Mouse (Mus musculus): ENCODE measurements around the gene Svs5. TPM values are rescaled to one million over a fixed set of nuclear protein-coding genes. Genes with fewer than 3 reads are reported as not detected.

The Svs5 gene
- total RNA-seq, 2 experiments from 2014 or later, result not detected

DNA sequence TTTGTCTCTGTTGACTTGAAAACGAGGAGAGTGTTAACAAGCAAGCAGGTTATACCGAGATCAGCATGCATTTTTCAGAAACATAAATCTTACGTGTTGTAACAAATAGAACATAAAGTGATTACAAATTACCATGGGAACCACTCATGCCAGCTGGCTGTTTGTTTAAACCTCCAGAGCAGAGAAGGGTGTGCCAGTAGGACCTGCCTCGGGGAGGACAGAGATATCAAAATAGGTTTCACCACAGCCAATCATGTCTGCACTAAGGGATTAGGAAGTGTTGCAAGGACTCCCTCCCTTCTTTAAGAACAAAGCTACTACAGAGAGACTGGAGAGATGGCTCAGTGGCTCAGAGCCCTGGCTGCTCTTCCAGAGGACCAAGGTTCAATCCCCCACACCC is 40.6 kb downstream of the Svs5 start:
- no peak for ATAC-seq (replicated peaks; ENCODE audit: low FRiP score, poor library complexity, severe bottlenecking)

DNA sequence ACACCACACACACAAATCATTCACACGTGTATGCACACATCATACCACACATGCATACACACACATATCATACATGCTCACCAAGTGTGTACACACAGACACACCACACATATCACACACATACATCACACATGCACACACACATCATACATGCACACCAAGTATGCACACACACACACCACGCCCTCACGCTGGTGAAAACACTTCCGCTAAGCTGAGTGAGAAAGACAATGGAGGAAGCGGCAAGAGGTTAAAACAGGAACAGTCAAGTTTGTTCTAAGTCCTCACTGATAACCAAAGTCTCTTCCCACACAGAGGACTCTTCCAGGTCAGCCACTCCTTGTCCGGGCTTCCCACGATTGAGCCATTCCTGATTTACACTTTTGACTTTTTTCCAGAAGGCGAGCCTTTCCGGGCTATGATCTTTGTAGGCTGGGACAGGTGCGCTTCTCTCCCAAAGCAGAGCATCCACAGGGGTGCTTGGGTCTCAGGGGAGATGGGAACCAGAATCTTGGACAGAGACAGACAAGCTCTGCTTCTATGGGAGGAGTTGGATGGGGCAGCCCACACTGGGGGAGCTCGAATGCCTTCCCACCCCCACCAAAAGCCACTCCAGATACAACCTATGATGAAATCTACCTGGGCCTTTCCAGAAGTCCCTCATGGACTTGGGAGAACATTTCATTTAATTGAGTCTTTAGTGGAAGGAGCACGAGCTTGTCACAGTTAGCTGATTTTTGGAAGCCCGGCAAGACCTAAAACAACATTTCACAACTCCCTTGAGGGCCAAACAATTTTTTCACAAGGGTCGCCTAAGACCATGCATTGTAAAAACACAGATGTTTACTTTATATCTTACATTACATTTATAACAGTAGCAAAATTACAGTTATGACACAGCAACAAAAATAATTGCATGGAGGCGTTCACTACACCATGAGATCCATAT is 45.2 kb downstream of the Svs5 start:
- no peak for ATAC-seq (replicated peaks; ENCODE audit: low FRiP score, poor library complexity, severe bottlenecking)

DNA sequence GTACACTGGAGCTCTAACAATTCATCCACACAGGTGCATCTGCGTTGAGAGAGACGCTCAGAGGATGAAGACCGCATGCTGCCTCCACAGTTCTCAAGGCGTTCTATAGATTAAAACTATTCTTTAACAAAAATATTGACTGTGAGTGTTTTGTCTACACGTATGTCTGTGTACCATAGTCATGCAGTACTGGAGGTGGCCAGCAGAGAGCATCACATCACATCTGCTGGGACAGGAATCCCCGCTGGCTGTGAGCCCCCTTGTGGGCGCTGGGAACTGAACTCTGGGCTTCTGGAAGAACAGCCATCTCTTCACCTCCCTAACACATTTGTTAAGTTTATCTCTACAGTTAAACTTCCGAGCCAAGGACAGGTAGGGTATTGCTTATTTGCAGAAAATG is 49.2 kb downstream of the Svs5 start:
- ATAC-seq (replicated peaks; ENCODE audit: low FRiP score, poor library complexity, severe bottlenecking), result no peak

DNA sequence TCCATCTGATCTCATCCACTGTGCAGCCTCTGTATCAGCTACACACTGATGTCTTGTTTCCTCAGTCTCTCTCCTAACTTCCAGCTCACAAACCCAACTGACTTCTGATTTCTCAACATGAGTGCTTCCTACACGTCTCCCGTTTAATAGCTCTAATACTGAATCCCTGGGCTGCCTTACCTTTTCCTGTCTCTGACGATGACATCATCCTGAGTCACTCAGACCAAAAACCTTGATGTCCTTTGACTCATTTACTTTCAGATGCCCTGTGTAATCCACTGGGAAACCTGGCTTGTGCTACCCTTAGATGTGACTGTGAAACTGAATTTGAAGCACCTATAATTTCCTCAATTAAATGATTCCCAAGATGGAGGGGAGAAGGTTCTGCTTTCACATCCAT is 50.4 kb downstream of the Svs5 start:
- ATAC-seq (replicated peaks; ENCODE audit: low FRiP score, poor library complexity, severe bottlenecking), result no peak

Other genes with a start within 250 kb of the Svs5 start
- gene Kcns1, start 161.6 kb upstream of the Svs5 start, total RNA-seq (2015; ENCODE audit: low replicate concordance), result not detected in 2 replicates
- gene Kcns1, start 161.6 kb upstream of the Svs5 start, total RNA-seq (2017; ENCODE audit: low replicate concordance), result not detected in 2 replicates
- gene Wfdc5, start 150.0 kb upstream of the Svs5 start, total RNA-seq (2015; ENCODE audit: low replicate concordance), result not detected in 2 replicates
- not detected in 2 replicates for gene Wfdc5, start 150.0 kb upstream of the Svs5 start, total RNA-seq (2017; ENCODE audit: low replicate concordance)
- gene Wfdc12, start 142.1 kb upstream of the Svs5 start, total RNA-seq (2015; ENCODE audit: low replicate concordance), result not detected in 2 replicates
- not detected in 2 replicates for gene Wfdc12, start 142.1 kb upstream of the Svs5 start, total RNA-seq (2017; ENCODE audit: low replicate concordance)
- not detected in 2 replicates for gene Wfdc15a, start 132.6 kb upstream of the Svs5 start, total RNA-seq (2015; ENCODE audit: low replicate concordance)
- gene Wfdc15a, start 132.6 kb upstream of the Svs5 start, total RNA-seq (2017; ENCODE audit: low replicate concordance), result not detected in 2 replicates
- not detected in 2 replicates for gene Wfdc15b, start 111.1 kb upstream of the Svs5 start, total RNA-seq (2015; ENCODE audit: low replicate concordance)
- not detected in 2 replicates for gene Wfdc15b, start 111.1 kb upstream of the Svs5 start, total RNA-seq (2017; ENCODE audit: low replicate concordance)
- not detected in 2 replicates for gene Svs2, start 94.3 kb upstream of the Svs5 start, total RNA-seq (2015; ENCODE audit: low replicate concordance)
- not detected in 2 replicates for gene Svs2, start 94.3 kb upstream of the Svs5 start, total RNA-seq (2017; ENCODE audit: low replicate concordance)
- gene Svs3b, start 76.1 kb upstream of the Svs5 start, total RNA-seq (2015; ENCODE audit: low replicate concordance), result not detected in 2 replicates
- gene Svs3b, start 76.1 kb upstream of the Svs5 start, total RNA-seq (2017; ENCODE audit: low replicate concordance), result not detected in 2 replicates
- gene Svs4, start 54.3 kb upstream of the Svs5 start, total RNA-seq (2015; ENCODE audit: low replicate concordance), result not detected in 2 replicates
- gene Svs4, start 54.3 kb upstream of the Svs5 start, total RNA-seq (2017; ENCODE audit: low replicate concordance), result not detected in 2 replicates
- gene Svs3a, start 43.5 kb upstream of the Svs5 start, total RNA-seq (2015; ENCODE audit: low replicate concordance), result not detected in 2 replicates
- gene Svs3a, start 43.5 kb upstream of the Svs5 start, total RNA-seq (2017; ENCODE audit: low replicate concordance), result not detected in 2 replicates
- gene Svs6, start 16.0 kb upstream of the Svs5 start, total RNA-seq (2015; ENCODE audit: low replicate concordance), result not detected in 2 replicates
- gene Svs6, start 16.0 kb upstream of the Svs5 start, total RNA-seq (2017; ENCODE audit: low replicate concordance), result not detected in 2 replicates
- gene Slpi, start 56.4 kb downstream of the Svs5 start, total RNA-seq (2015; ENCODE audit: low replicate concordance), result 78.0 and 99.7 TPM in 2 replicates
- gene Slpi, start 56.4 kb downstream of the Svs5 start, total RNA-seq (2017; ENCODE audit: low replicate concordance), result 6.9 and 12.7 TPM in 2 replicates
- gene Rbpjl, start 70.4 kb downstream of the Svs5 start, total RNA-seq (2015; ENCODE audit: low replicate concordance), result not detected in 2 replicates
- gene Rbpjl, start 70.4 kb downstream of the Svs5 start, total RNA-seq (2017; ENCODE audit: low replicate concordance), result not detected in 2 replicates
- not detected in 2 replicates for gene Matn4, start 72.4 kb downstream of the Svs5 start, total RNA-seq (2015; ENCODE audit: low replicate concordance)
- gene Matn4, start 72.4 kb downstream of the Svs5 start, total RNA-seq (2017; ENCODE audit: low replicate concordance), result not detected in 2 replicates
- gene Sdc4, start 111.1 kb downstream of the Svs5 start, total RNA-seq (2015; ENCODE audit: low replicate concordance), result 0.38 and 0.42 TPM in 2 replicates
- gene Sdc4, start 111.1 kb downstream of the Svs5 start, total RNA-seq (2017; ENCODE audit: low replicate concordance), result 0.09 and 0.98 TPM in 2 replicates
- gene Sys1, start 124.2 kb downstream of the Svs5 start, total RNA-seq (2015; ENCODE audit: low replicate concordance), result 7.1 and 9.8 TPM in 2 replicates
- 3.7 and 17.0 TPM in 2 replicates for gene Sys1, start 124.2 kb downstream of the Svs5 start, total RNA-seq (2017; ENCODE audit: low replicate concordance)
- gene Gm20458, start 128.2 kb downstream of the Svs5 start, total RNA-seq (2015; ENCODE audit: low replicate concordance), result not detected in 2 replicates
- gene Gm20458, start 128.2 kb downstream of the Svs5 start, total RNA-seq (2017; ENCODE audit: low replicate concordance), result not detected in 2 replicates
- gene Trp53tg5, start 141.0 kb downstream of the Svs5 start, total RNA-seq (2015; ENCODE audit: low replicate concordance), result not detected in 2 replicates
- gene Trp53tg5, start 141.0 kb downstream of the Svs5 start, total RNA-seq (2017; ENCODE audit: low replicate concordance), result not detected in 2 replicates
- 2.1 TPM in 1 of 2 replicates, not detected in the other for gene Dbndd2, start 153.4 kb downstream of the Svs5 start, total RNA-seq (2015; ENCODE audit: low replicate concordance)
- gene Dbndd2, start 153.4 kb downstream of the Svs5 start, total RNA-seq (2017; ENCODE audit: low replicate concordance), result 0.84 and 3.9 TPM in 2 replicates
- 13.6 and 17.1 TPM in 2 replicates for gene Pigt, start 164.8 kb downstream of the Svs5 start, total RNA-seq (2015; ENCODE audit: low replicate concordance)
- gene Pigt, start 164.8 kb downstream of the Svs5 start, total RNA-seq (2017; ENCODE audit: low replicate concordance), result 7.0 and 8.6 TPM in 2 replicates
- not detected in 2 replicates for gene Wfdc2, start 229.7 kb downstream of the Svs5 start, total RNA-seq (2015; ENCODE audit: low replicate concordance)
- gene Wfdc2, start 229.7 kb downstream of the Svs5 start, total RNA-seq (2017; ENCODE audit: low replicate concordance), result not detected in 2 replicates
- not detected in 2 replicates for gene Spint3, start 240.7 kb downstream of the Svs5 start, total RNA-seq (2015; ENCODE audit: low replicate concordance)
- not detected in 2 replicates for gene Spint3, start 240.7 kb downstream of the Svs5 start, total RNA-seq (2017; ENCODE audit: low replicate concordance)

Data from erythroblast, adult 5-6 weeks (primary cell).